Mouse (Mus musculus): ENCODE measurements around the gene Rnf8.
A peak's percentile ranks its signal among the peaks of the same experiment; 100 is the strongest.
"Not testable (repeated sequence)": the region's sequence is repeated elsewhere in the genome, so short reads cannot be mapped to it uniquely, and the experiment has no call there.

The Rnf8 gene

GRCm38 (mm10) chr17:29614115-29615023 is at the start of gene Rnf8, which contains the start of gene Gm28043:
Gene Rnf8, plus strand, starts transcription at chr17:29614790.
Gene Gm28043, plus strand, starts transcription at chr17:29614876.
- peak; percentile 94 for DNase-seq (ENCODE audit: low spot score)

- no peak for DNase-seq (ENCODE audit: low spot score)
Observed at GRCm38 (mm10) chr17:29565521-29565920, 49.1 kb upstream of the Rnf8 start.

- DNase-seq (ENCODE audit: low spot score), result no peak
Observed at GRCm38 (mm10) chr17:29568435-29568834, 46.2 kb upstream of the Rnf8 start.

GRCm38 (mm10) chr17:29569831-29570230 is 44.8 kb upstream of the Rnf8 start:
- DNase-seq (ENCODE audit: low spot score), result no peak

- peak; percentile 47 for DNase-seq (ENCODE audit: low spot score)
Observed at GRCm38 (mm10) chr17:29579579-29580126, 34.9 kb upstream of the Rnf8 start.

- DNase-seq (ENCODE audit: low spot score), result no peak
Observed at GRCm38 (mm10) chr17:29583569-29583968, 31.0 kb upstream of the Rnf8 start.

GRCm38 (mm10) chr17:29584306-29584705 is 30.3 kb upstream of the Rnf8 start:
- DNase-seq (ENCODE audit: low spot score), result no peak

- DNase-seq (ENCODE audit: low spot score), result no peak
Observed at GRCm38 (mm10) chr17:29584737-29585136, 29.9 kb upstream of the Rnf8 start.

- no peak for DNase-seq (ENCODE audit: low spot score)
Observed at GRCm38 (mm10) chr17:29585446-29585845, 29.1 kb upstream of the Rnf8 start.

GRCm38 (mm10) chr17:29586921-29587320 is 27.7 kb upstream of the Rnf8 start:
- DNase-seq (ENCODE audit: low spot score), result no peak

- no peak for DNase-seq (ENCODE audit: low spot score)
Observed at GRCm38 (mm10) chr17:29589221-29589898, 25.2 kb upstream of the Rnf8 start.

GRCm38 (mm10) chr17:29595891-29596770 is 18.5 kb upstream of the Rnf8 start:
- DNase-seq (ENCODE audit: low spot score), result no peak

GRCm38 (mm10) chr17:29596771-29597132 is 17.8 kb upstream of the Rnf8 start:
- DNase-seq (ENCODE audit: low spot score), result no peak

- DNase-seq (ENCODE audit: low spot score), result no peak
Observed at GRCm38 (mm10) chr17:29599051-29599450, 15.5 kb upstream of the Rnf8 start.

GRCm38 (mm10) chr17:29599537-29599936 is 15.1 kb upstream of the Rnf8 start:
- DNase-seq (ENCODE audit: low spot score), result no peak

GRCm38 (mm10) chr17:29601391-29601790 is 13.2 kb upstream of the Rnf8 start:
- DNase-seq (ENCODE audit: low spot score), result peak; percentile 83

- DNase-seq (ENCODE audit: low spot score), result peak; percentile 76
Observed at GRCm38 (mm10) chr17:29603283-29603682, 11.3 kb upstream of the Rnf8 start.

GRCm38 (mm10) chr17:29613453-29613852 is 1.1 kb upstream of the Rnf8 start:
- DNase-seq (ENCODE audit: low spot score), result not testable (repeated sequence)

GRCm38 (mm10) chr17:29615024-29615551 is 498 bp downstream of the Rnf8 start:
- DNase-seq (ENCODE audit: low spot score), result no peak

- DNase-seq (ENCODE audit: low spot score), result no peak
Observed at GRCm38 (mm10) chr17:29615616-29616015, 1.0 kb downstream of the Rnf8 start.

- peak; percentile 48 for DNase-seq (ENCODE audit: low spot score)
Observed at GRCm38 (mm10) chr17:29619231-29619630, 4.6 kb downstream of the Rnf8 start.

GRCm38 (mm10) chr17:29623488-29623887 is 8.9 kb downstream of the Rnf8 start:
- no peak for DNase-seq (ENCODE audit: low spot score)
